Mouse (Mus musculus) thymus, adult 2 months (tissue): Measurements from ENCODE around the gene Wdr31.
"Not testable (repeated sequence)": the region's sequence is repeated elsewhere in the genome, so short reads cannot be mapped to it uniquely, and the experiment has no call there.

Experiments
- CTCF ChIP-seq: fragments of 200-500 bp; IDR thresholded peaks from 2 replicates; pipeline ENCODE4 v1.5.1; 2012; ENCODE audit warnings: mild to moderate bottlenecking, control low read depth, low read length, moderate library complexity, borderline replicate concordance; ENCODE audit not compliant: control insufficient read depth, poor library complexity, insufficient read depth; ENCODE audit errors: extremely low read depth
- POLR2A ChIP-seq: fragments of 200-500 bp; IDR thresholded peaks from 2 replicates; pipeline ENCODE4 v1.6.1; 2012; ENCODE audit warnings: mild to moderate bottlenecking, low read length, control low read depth, moderate library complexity; ENCODE audit not compliant: control insufficient read depth, poor library complexity, insufficient read depth; ENCODE audit errors: extremely low read depth

- not testable (repeated sequence) for TF ChIP-seq POLR2A, CTCF
Measured at GRCm38 (mm10) chr4:62479593-62479936, 8.9 kb upstream of the Wdr31 start.
